Mouse (Mus musculus) CH12.LX (cell line): ENCODE measurements at regions not wholly inside any gene's neighbourhood (a gene's known extent, or its start where the extent isn't known, plus 50 kb on each side); places are given as distances from the start of the nearest gene placed in this dataset.

Experiments
- DNase-seq: peaks from one replicate; pipeline ENCODE4 v3.0.0-alpha.2; 2013; ENCODE audit errors: extremely low read depth
- H3K27ac ChIP-seq: 2 replicates; pipeline ENCODE4 v1.5.1; 2012; ENCODE audit warnings: low read depth, mild to moderate bottlenecking, control low read depth, moderate library complexity; ENCODE audit not compliant: insufficient read depth
- H3K27me3 ChIP-seq: replicated peaks from 2 replicates; pipeline ENCODE3; 2012; ENCODE audit warnings: inconsistent platforms
- H3K36me3 ChIP-seq, 2 experiments: replicated peaks in 1 of 2; 2 replicates each; pipeline versions ENCODE3 to v1.6.1; 2012; ENCODE audit warnings: inconsistent platforms in 1 of 2, low read length in 1 of 2, mild to moderate bottlenecking in 1 of 2, mixed read lengths in 1 of 2, moderate library complexity in 1 of 2; ENCODE audit not compliant: control insufficient read depth in 1 of 2, insufficient read depth in 1 of 2
- H3K4me1 ChIP-seq, 2 experiments: 2 replicates each; pipeline ENCODE4 v1.6.1; 2012; ENCODE audit warnings: inconsistent platforms in 1 of 2, moderate library complexity in 1 of 2; ENCODE audit not compliant: insufficient read depth in 2 of 2, control insufficient read depth in 1 of 2
- H3K4me2 ChIP-seq: 2 replicates; pipeline ENCODE4 v1.6.1; 2012; ENCODE audit warnings: low read depth, mild to moderate bottlenecking, control low read depth; ENCODE audit not compliant: poor library complexity, insufficient read depth, severe bottlenecking
- H3K4me3 ChIP-seq, 3 experiments: fragments of 150-350 bp in 1 of 3; sonication (generic) in 1 of 3; replicated peaks in 1 of 3; 2 replicates each; pipeline versions ENCODE3 to v1.5.1; 2011 to 2012; ENCODE audit warnings: low read depth in 2 of 3, low read length in 2 of 3, mild to moderate bottlenecking in 2 of 3, moderate library complexity in 2 of 3, control low read depth in 1 of 3, improper control_type of control experiment in 1 of 3, inconsistent platforms in 1 of 3, mixed read lengths in 1 of 3; ENCODE audit not compliant: poor library complexity in 1 of 3
- H3K79me2 ChIP-seq: replicated peaks from 2 replicates; pipeline ENCODE4 v1.6.1; 2012; ENCODE audit warnings: mild to moderate bottlenecking, moderate library complexity; ENCODE audit not compliant: control insufficient read depth, poor library complexity, insufficient read depth, severe bottlenecking; ENCODE audit errors: extremely low read depth
- H3K9ac ChIP-seq: 2 replicates; pipeline ENCODE4 v1.6.1; 2012; ENCODE audit warnings: low read depth, mild to moderate bottlenecking, control low read depth, moderate library complexity; ENCODE audit not compliant: insufficient read depth
- H3K9me3 ChIP-seq: replicated peaks from 2 replicates; pipeline ENCODE3; 2012; ENCODE audit warnings: low read length, inconsistent platforms, mixed read lengths
- BHLHE40 ChIP-seq: IDR thresholded peaks from 2 replicates; pipeline ENCODE4 v1.6.1; 2011; ENCODE audit warnings: mild to moderate bottlenecking, low read depth, low read length, improper control_type of control experiment
- CHD1 ChIP-seq: IDR thresholded peaks from 2 replicates; pipeline ENCODE4 v1.6.1; 2012; ENCODE audit warnings: low read depth, low read length, improper control_type of control experiment, inconsistent platforms
- ELF1 ChIP-seq: IDR thresholded peaks from 2 replicates; pipeline ENCODE4 v1.6.1; 2014; ENCODE audit warnings: low read depth, mild to moderate bottlenecking, inconsistent platforms, low read length, improper control_type of control experiment
- ETS1 ChIP-seq: conservative IDR thresholded peaks from 2 replicates; pipeline ENCODE4 v1.6.1; 2012; ENCODE audit warnings: low read depth, mild to moderate bottlenecking, inconsistent platforms, low read length, improper control_type of control experiment, moderate library complexity
- GABPA ChIP-seq: IDR thresholded peaks from 2 replicates; pipeline ENCODE4 v1.6.1; 2012; ENCODE audit warnings: low read depth, low read length, improper control_type of control experiment, inconsistent platforms; ENCODE audit not compliant: insufficient replicate concordance
- IRF4 ChIP-seq: IDR thresholded peaks from 2 replicates; pipeline ENCODE4 v1.6.1; 2014; ENCODE audit warnings: low read depth, mild to moderate bottlenecking, inconsistent platforms, low read length, improper control_type of control experiment
- JUND ChIP-seq: conservative IDR thresholded peaks from 2 replicates; pipeline ENCODE4 v1.6.1; 2011; ENCODE audit warnings: low read depth, low read length, improper control_type of control experiment
- MAFK ChIP-seq: IDR thresholded peaks from 2 replicates; pipeline ENCODE4 v1.6.1; 2011; ENCODE audit warnings: low read length, improper control_type of control experiment; ENCODE audit not compliant: insufficient replicate concordance
- MAX ChIP-seq: IDR thresholded peaks from 2 replicates; pipeline ENCODE4 v1.6.1; 2011; ENCODE audit warnings: low read length, improper control_type of control experiment
- MAZ ChIP-seq: IDR thresholded peaks from 2 replicates; pipeline ENCODE4 v1.6.1; 2012; ENCODE audit warnings: low read depth, mild to moderate bottlenecking, inconsistent platforms, low read length, improper control_type of control experiment, moderate library complexity
- MEF2A ChIP-seq: IDR thresholded peaks from 2 replicates; pipeline ENCODE4 v1.6.1; 2014; ENCODE audit warnings: low read depth, mild to moderate bottlenecking, inconsistent platforms, low read length, improper control_type of control experiment, borderline replicate concordance
- MXI1 ChIP-seq: IDR thresholded peaks from 2 replicates; pipeline ENCODE4 v1.6.1; 2011; ENCODE audit warnings: mild to moderate bottlenecking, low read depth, low read length, improper control_type of control experiment
- MYC ChIP-seq: IDR thresholded peaks from 2 replicates; pipeline ENCODE4 v1.6.1; 2011; ENCODE audit warnings: low read depth, mild to moderate bottlenecking, improper control_type of control experiment, low read length
- NELFE ChIP-seq: IDR thresholded peaks from 2 replicates; pipeline ENCODE4 v1.6.1; 2011; ENCODE audit warnings: low read depth, low read length, improper control_type of control experiment
- NRF1 ChIP-seq: IDR thresholded peaks from 2 replicates; pipeline ENCODE4 v1.6.1; 2014; ENCODE audit warnings: low read depth, mild to moderate bottlenecking, inconsistent platforms, low read length, improper control_type of control experiment, moderate library complexity
- PAX5 ChIP-seq: IDR thresholded peaks from 2 replicates; pipeline ENCODE4 v1.6.1; 2012; ENCODE audit warnings: low read length, inconsistent platforms, mixed read lengths
- POLR2AphosphoS2 ChIP-seq: IDR thresholded peaks from 2 replicates; pipeline ENCODE4 v1.6.1; 2011; ENCODE audit warnings: low read depth, low read length, improper control_type of control experiment
- RAD21 ChIP-seq: IDR thresholded peaks from 2 replicates; pipeline ENCODE4 v1.6.1; 2011; ENCODE audit warnings: low read depth, mild to moderate bottlenecking, low read length, improper control_type of control experiment, moderate library complexity
- SIN3A ChIP-seq: IDR thresholded peaks from 2 replicates; pipeline ENCODE4 v1.6.1; 2012; ENCODE audit warnings: low read length, improper control_type of control experiment, inconsistent platforms
- SMC3 ChIP-seq: IDR thresholded peaks from 2 replicates; pipeline ENCODE4 v1.6.1; 2011; ENCODE audit warnings: low read depth, low read length, improper control_type of control experiment
- TBP ChIP-seq: conservative IDR thresholded peaks from 2 replicates; pipeline ENCODE4 v1.6.1; 2011; ENCODE audit warnings: low read depth, low read length, improper control_type of control experiment
- UBTF ChIP-seq: IDR thresholded peaks from 2 replicates; pipeline ENCODE4 v1.6.1; 2012; ENCODE audit warnings: low read depth, mild to moderate bottlenecking, inconsistent platforms, low read length, improper control_type of control experiment, moderate library complexity
- USF1 ChIP-seq: IDR thresholded peaks from 2 replicates; pipeline ENCODE4 v1.6.1; 2014; ENCODE audit warnings: low read depth, mild to moderate bottlenecking, inconsistent platforms, low read length, improper control_type of control experiment
- ZKSCAN1 ChIP-seq: IDR thresholded peaks from 2 replicates; pipeline ENCODE4 v1.6.1; 2012; ENCODE audit warnings: low read depth, inconsistent platforms, low read length, improper control_type of control experiment, borderline replicate concordance
- ZNF384 ChIP-seq: IDR thresholded peaks from 2 replicates; pipeline ENCODE4 v1.6.1; 2012; ENCODE audit warnings: low read depth, low read length, improper control_type of control experiment, inconsistent platforms
- dilution Hi-C: fragments of 300-500 bp; cut with MboI; formaldehyde crosslinking; loops from 2 replicates; pipeline ENCODE4 v1.14.3; 2020; ENCODE audit warnings: low sequenced_read_pairs; ENCODE audit not compliant: extremely low pct_unique_long_range_greater_than_20kb, extremely low pct_ligation_motif_present
- in situ Hi-C: fragments of 300-500 bp; cut with MboI; formaldehyde crosslinking; loops from 3 replicates; pipeline ENCODE4 v1.14.3; 2019; ENCODE audit warnings: low sequenced_read_pairs, low pct_ligation_motif_present, low pct_unique_long_range_greater_than_20kb, mixed read lengths

DNA sequence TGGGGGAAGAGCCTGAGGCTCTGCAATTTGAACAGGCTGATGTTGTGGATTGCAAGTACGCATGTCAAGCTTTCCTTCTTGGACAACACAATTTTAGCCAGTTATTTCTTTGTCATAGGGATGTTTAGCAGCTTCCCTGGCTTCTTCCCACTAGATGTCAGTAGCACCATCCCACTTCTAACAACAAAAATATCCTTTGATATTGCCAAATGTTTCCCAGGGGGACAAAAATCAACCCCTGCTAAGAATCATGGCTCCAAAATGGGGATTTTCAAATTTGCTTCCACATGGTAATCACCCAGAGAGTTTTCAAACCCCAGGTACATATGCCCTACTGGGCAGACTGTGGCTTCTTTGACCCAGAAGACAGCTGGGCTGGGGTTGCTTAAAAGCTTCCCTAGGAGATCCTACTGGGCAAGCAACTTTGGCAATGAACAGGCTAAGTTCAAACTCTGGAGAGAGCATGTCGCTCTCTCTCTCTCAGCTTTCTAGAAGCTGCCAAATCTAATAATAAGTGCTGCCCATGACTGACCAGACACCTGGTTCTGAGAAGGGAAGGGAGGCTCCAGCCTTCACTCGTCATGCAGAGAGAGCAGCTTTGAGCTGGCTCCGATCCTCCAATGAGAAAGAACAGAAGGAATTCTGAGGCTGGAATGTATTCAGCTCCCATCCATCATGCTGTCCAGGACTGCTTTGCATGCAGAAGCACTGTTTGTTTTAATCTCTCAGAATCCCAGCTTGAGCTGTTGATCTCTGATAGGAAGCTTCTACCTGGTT lies 157.2 kb upstream of the Ghitm start:
- H3K27me3 ChIP-seq, result peaks cover 59% of the 10 kb centered on the region
- H3K4me2 ChIP-seq, result no peak overlapping the region
- H3K27ac ChIP-seq, result no peak overlapping the region
- H3K79me2 ChIP-seq, result no peaks in the 10 kb centered on the region
- H3K9ac ChIP-seq, result no peak overlapping the region
- in situ Hi-C loops, result no loop called here
- H3K4me3 ChIP-seq, result no peak overlapping the region
- no peak for DNase-seq
- H3K4me1 ChIP-seq, result no peaks in the 10 kb centered on the region
- no peaks in the 10 kb centered on the region for H3K36me3 ChIP-seq
- TF ChIP-seq CHD1, result no peak
- no peak for TF ChIP-seq MAZ
- TF ChIP-seq NELFE, result no peak
- no peak for TF ChIP-seq MYC
- no peak for TF ChIP-seq ELF1
- TF ChIP-seq MEF2A, result no peak
- TF ChIP-seq JUND, result no peak
- no peak for TF ChIP-seq RAD21
- no peak for TF ChIP-seq ETS1
- TF ChIP-seq MAX, result no peak
- TF ChIP-seq IRF4, result no peak
- no peak for TF ChIP-seq SMC3
- TF ChIP-seq ZKSCAN1, result no peak
- no peak for TF ChIP-seq USF1
- TF ChIP-seq TBP, result no peak
- no peak for TF ChIP-seq POLR2AphosphoS2
- no peak for TF ChIP-seq MXI1
- TF ChIP-seq BHLHE40, result no peak
- TF ChIP-seq GABPA, result no peak
- TF ChIP-seq, all 38 proteins: peak for 0
- dilution Hi-C loops, result no loop called here
- no peaks in the 10 kb centered on the region for H3K9me3 ChIP-seq

DNA sequence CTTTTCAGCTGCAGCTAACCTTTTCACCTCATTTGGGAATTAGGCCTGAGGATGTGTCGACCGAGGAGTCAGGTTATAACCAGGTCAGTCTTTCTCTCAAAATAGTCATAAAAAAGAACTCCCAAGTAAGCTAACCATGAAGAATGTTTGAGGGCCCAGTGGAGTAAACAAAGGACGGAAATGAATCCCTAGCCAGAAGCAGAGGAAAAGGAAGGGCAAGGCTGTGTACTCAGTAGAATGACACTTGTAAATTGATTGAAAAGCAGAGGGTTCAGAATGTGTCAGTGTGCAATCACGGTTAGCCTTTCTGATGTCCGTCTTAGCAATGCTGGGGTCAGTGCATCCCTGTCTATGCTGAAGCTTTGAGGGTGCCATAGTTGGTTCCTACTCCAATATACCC lies 149.3 kb upstream of the Ghitm start:
- TF ChIP-seq USF1 (no peak), GABPA (no peak), NRF1 (no peak), JUND (no peak), MEF2A (no peak), MAFK (no peak), MAZ (no peak), ZNF384 (no peak), TBP (no peak), SIN3A (no peak), PAX5 (no peak), UBTF (no peak), MYC (no peak), BHLHE40 (no peak)
- no peak overlapping the region for H3K4me2 ChIP-seq
- peaks cover 17% of the 10 kb centered on the region for H3K27me3 ChIP-seq
- H3K4me1 ChIP-seq, result no peaks in the 10 kb centered on the region
- in situ Hi-C loops, result no loop called here
- DNase-seq, result no peak
- H3K36me3 ChIP-seq, result no peaks in the 10 kb centered on the region
- H3K9ac ChIP-seq, result no peak overlapping the region
- H3K79me2 ChIP-seq, result no peaks in the 10 kb centered on the region
- H3K9me3 ChIP-seq, result no peaks in the 10 kb centered on the region
- no peak overlapping the region for H3K27ac ChIP-seq
- dilution Hi-C loops, result no loop called here
- H3K4me3 ChIP-seq, result no peak overlapping the region
